Mouse (Mus musculus) embryonic facial prominence, embryonic 13.5 days (tissue): ENCODE data around the gene Slc12a4. TPM values are rescaled to one million over a fixed set of nuclear protein-coding genes. Genes with fewer than 3 reads are reported as not detected.

ENCODE experiments used
- ATAC-seq: fragments of 200-750 bp; cut with Nextera tagmentation; 2 replicates; pipeline ENCODE4 v1.8.0; 2017; ENCODE audit warnings: low read depth; ENCODE audit not compliant: insufficient number of reproducible peaks, insufficient read depth, low FRiP score, low TSS enrichment
- H3K27ac ChIP-seq: fragments of 300-500 bp; sonication (generic); 2 replicates; pipeline ENCODE4 v1.5.1; 2015; ENCODE audit warnings: moderate library complexity, mild to moderate bottlenecking, inconsistent platforms
- H3K27me3 ChIP-seq: fragments of 300-500 bp; sonication (generic); 2 replicates; pipeline ENCODE4 v1.6.1; 2015; ENCODE audit warnings: mild to moderate bottlenecking, inconsistent platforms
- H3K36me3 ChIP-seq: fragments of 300-500 bp; sonication (generic); 2 replicates; pipeline ENCODE4 v1.6.1; 2015; ENCODE audit warnings: mild to moderate bottlenecking, inconsistent platforms
- H3K4me1 ChIP-seq: fragments of 300-500 bp; sonication (generic); 2 replicates; pipeline ENCODE4 v1.6.1; 2015; ENCODE audit warnings: inconsistent platforms
- H3K4me2 ChIP-seq: fragments of 300-500 bp; sonication (generic); 2 replicates; pipeline ENCODE4 v1.6.1; 2015; ENCODE audit warnings: moderate library complexity, mild to moderate bottlenecking, inconsistent platforms
- H3K4me3 ChIP-seq: fragments of 300-500 bp; sonication (generic); 2 replicates; pipeline ENCODE4 v1.5.1; 2015; ENCODE audit warnings: mild to moderate bottlenecking, inconsistent platforms
- H3K9ac ChIP-seq: fragments of 300-500 bp; sonication (generic); 2 replicates; pipeline ENCODE4 v1.6.1; 2015; ENCODE audit warnings: mild to moderate bottlenecking, inconsistent platforms
- H3K9me3 ChIP-seq: fragments of 300-500 bp; sonication (generic); 2 replicates; pipeline ENCODE4 v1.6.1; 2016; ENCODE audit warnings: inconsistent platforms
- WGBS: fragments of 180-500 bp; shearing (Covaris S2); methylation state at CpG from one replicate; pipeline ENCODE4 v1.1.7; 2015; ENCODE audit warnings: mixed read lengths; 5-methylcytosine and 5-hydroxymethylcytosine counted together
- polyA plus RNA-seq: library from polyadenylated mRNA; unstranded; fragments of >200 nt; fragmentation: Nextera tagmentation; extraction: Ambion mirVana; gene quantifications from 2 replicates; pipeline ENCODE4 v1.2.1, GENCODE M21; 2015

Gene Slc12a4
- polyA plus RNA-seq, 1 experiment from 2014 or later = 48.3 TPM

- Histone ChIP-seq H3K27me3 (no peaks in the 10 kb centered on the region), H3K27ac (peak overlapping the region; percentile 39), H3K4me3 (peak overlapping the region; percentile 84), H3K9ac (peak overlapping the region; percentile 57; the same call in 1 of the 2 replicates), H3K4me2 (peak overlapping the region; percentile 75), H3K9me3 (no peaks in the 10 kb centered on the region), H3K36me3 (no peaks in the 10 kb centered on the region), H3K4me1 (peaks cover 35% of the 10 kb centered on the region)
- no peak for ATAC-seq
- WGBS = 7% methylated on average over 19 of the region's 19 CpGs
Observed at GRCm38 (mm10) chr8:105966692-105967311, 905 bp upstream of the Slc12a4 start.

- ATAC-seq = peak; percentile 72
- Histone ChIP-seq H3K36me3 (peaks cover 7% of the 10 kb centered on the region), H3K4me2 (peak overlapping the region; percentile 75), H3K9me3 (no peaks in the 10 kb centered on the region), H3K4me1 (peaks cover 41% of the 10 kb centered on the region), H3K9ac (peak overlapping the region; percentile 92), H3K27me3 (no peaks in the 10 kb centered on the region), H3K4me3 (peak overlapping the region; percentile 84), H3K27ac (peak overlapping the region; percentile 94)
- 1% methylated on average over 40 of the region's 40 CpGs for whole genome bisulfite sequencing
Observed at GRCm38 (mm10) chr8:105965266-105965904, 512 bp downstream of the Slc12a4 start.

- Histone ChIP-seq H3K4me3 (peak overlapping the region; percentile 84), H3K4me1 (peaks cover 47% of the 10 kb centered on the region), H3K36me3 (peaks cover 14% of the 10 kb centered on the region), H3K27me3 (no peaks in the 10 kb centered on the region), H3K9ac (peak overlapping the region; percentile 92), H3K27ac (peak overlapping the region; percentile 94; the same call in 1 of the 2 replicates), H3K9me3 (no peaks in the 10 kb centered on the region), H3K4me2 (peak overlapping the region; percentile 75)
- ATAC-seq = no peak
- 52% methylated on average over 12 of the region's 12 CpGs for WGBS
Observed at GRCm38 (mm10) chr8:105964506-105965265, 1.2 kb downstream of the Slc12a4 start.

GRCm38 (mm10) chr8:105961536-105961935 is 4.4 kb downstream of the Slc12a4 start:
- H3K4me2 ChIP-seq = no peak overlapping the region
- H3K9me3 ChIP-seq = no peaks in the 10 kb centered on the region
- H3K27ac ChIP-seq = no peak overlapping the region
- no peak overlapping the region for H3K4me3 ChIP-seq
- no peak for ATAC-seq
- peaks cover 41% of the 10 kb centered on the region for H3K36me3 ChIP-seq
- H3K27me3 ChIP-seq = no peaks in the 10 kb centered on the region
- H3K4me1 ChIP-seq = peaks cover 44% of the 10 kb centered on the region
- no peak overlapping the region for H3K9ac ChIP-seq
- WGBS = 88% methylated on average over 10 of the region's 10 CpGs

- no peak for ATAC-seq
- no peaks in the 10 kb centered on the region for H3K27me3 ChIP-seq
- peaks cover 45% of the 10 kb centered on the region for H3K36me3 ChIP-seq
- H3K9ac ChIP-seq = no peak overlapping the region
- H3K4me3 ChIP-seq = no peak overlapping the region
- no peak overlapping the region for H3K27ac ChIP-seq
- H3K9me3 ChIP-seq = no peaks in the 10 kb centered on the region
- 75% methylated on average over 14 of the region's 14 CpGs for WGBS
- H3K4me1 ChIP-seq = peaks cover 40% of the 10 kb centered on the region
- H3K4me2 ChIP-seq = no peak overlapping the region
Observed at GRCm38 (mm10) chr8:105961101-105961500, 4.8 kb downstream of the Slc12a4 start.

GRCm38 (mm10) chr8:105959350-105959749 is 6.5 kb downstream of the Slc12a4 start:
- Histone ChIP-seq H3K9ac (no peak overlapping the region), H3K36me3 (peaks cover 61% of the 10 kb centered on the region), H3K4me3 (no peak overlapping the region), H3K9me3 (no peaks in the 10 kb centered on the region), H3K27me3 (no peaks in the 10 kb centered on the region), H3K27ac (no peak overlapping the region), H3K4me2 (no peak overlapping the region), H3K4me1 (peaks cover 30% of the 10 kb centered on the region)
- WGBS = 76% methylated on average over 7 of the region's 7 CpGs
- no peak for ATAC-seq

GRCm38 (mm10) chr8:105957813-105958212 is 8.1 kb downstream of the Slc12a4 start:
- no peak overlapping the region for H3K27ac ChIP-seq
- 70% methylated on average over 4 of the region's 4 CpGs for WGBS
- H3K4me2 ChIP-seq = no peak overlapping the region
- H3K27me3 ChIP-seq = no peaks in the 10 kb centered on the region
- H3K4me3 ChIP-seq = no peak overlapping the region
- no peak overlapping the region for H3K9ac ChIP-seq
- ATAC-seq = no peak
- H3K9me3 ChIP-seq = no peaks in the 10 kb centered on the region
- peaks cover 18% of the 10 kb centered on the region for H3K4me1 ChIP-seq
- peaks cover 76% of the 10 kb centered on the region for H3K36me3 ChIP-seq

- no peaks in the 10 kb centered on the region for H3K9me3 ChIP-seq
- peaks cover 84% of the 10 kb centered on the region for H3K36me3 ChIP-seq
- H3K4me3 ChIP-seq = no peak overlapping the region
- H3K27ac ChIP-seq = no peak overlapping the region
- H3K9ac ChIP-seq = no peak overlapping the region
- 92% methylated on average over 4 of the region's 4 CpGs for WGBS
- no peak overlapping the region for H3K4me2 ChIP-seq
- ATAC-seq = no peak
- peaks cover 19% of the 10 kb centered on the region for H3K4me1 ChIP-seq
- no peaks in the 10 kb centered on the region for H3K27me3 ChIP-seq
Observed at GRCm38 (mm10) chr8:105956556-105956955, 9.3 kb downstream of the Slc12a4 start.

GRCm38 (mm10) chr8:105951057-105951659 is 14.7 kb downstream of the Slc12a4 start:
- peak overlapping the region; percentile 76 for H3K27ac ChIP-seq
- no peaks in the 10 kb centered on the region for H3K9me3 ChIP-seq
- H3K36me3 ChIP-seq = peaks cover 94% of the 10 kb centered on the region
- 0 out of 2 replicates have a peak overlapping the region, but pooled peaks have one; percentile 11 for H3K4me2 ChIP-seq
- ATAC-seq = peak; percentile 75
- 10% methylated on average over 7 of the region's 7 CpGs for WGBS
- peaks cover 16% of the 10 kb centered on the region for H3K4me1 ChIP-seq
- H3K4me3 ChIP-seq = no peak overlapping the region
- H3K27me3 ChIP-seq = no peaks in the 10 kb centered on the region
- H3K9ac ChIP-seq = no peak overlapping the region

GRCm38 (mm10) chr8:105949350-105949749 is 16.5 kb downstream of the Slc12a4 start:
- ATAC-seq = no peak

GRCm38 (mm10) chr8:105943321-105943739 is 22.6 kb downstream of the Slc12a4 start, which contains the start of gene Lcat:
Gene Lcat (minus strand): TSS chr8:105943382.
- Histone ChIP-seq H3K4me2 (no peak within 1 kb of the TSS), H3K27me3 (no peaks in the 10 kb centered on the region), H3K36me3 (peaks cover 82% of the 10 kb centered on the region), H3K27ac (no peak within 1 kb of the TSS), H3K9me3 (no peaks in the 10 kb centered on the region), H3K9ac (no peak within 1 kb of the TSS), H3K4me3 (no peak within 1 kb of the TSS), H3K4me1 (peaks cover 4% of the 10 kb centered on the region)
- 82% methylated on average over 8 of the region's 8 CpGs for WGBS
- no peak for ATAC-seq

More at GRCm38 (mm10) chr8:105949350-105949749, 16.5 kb downstream of the Slc12a4 start:
- WGBS = 70% methylated on average over 10 of the region's 10 CpGs
- H3K4me3 ChIP-seq = no peak overlapping the region
- no peaks in the 10 kb centered on the region for H3K27me3 ChIP-seq
- H3K4me2 ChIP-seq = no peak overlapping the region
- H3K9me3 ChIP-seq = no peaks in the 10 kb centered on the region
- peaks cover 95% of the 10 kb centered on the region for H3K36me3 ChIP-seq
- no peak overlapping the region for H3K9ac ChIP-seq
- H3K27ac ChIP-seq = peak overlapping the region; percentile 17
- peaks cover 16% of the 10 kb centered on the region for H3K4me1 ChIP-seq
